Mouse (Mus musculus) heart, embryonic 16.5 days (tissue): ENCODE measurements around the gene Shf. TPM values are rescaled to one million over a fixed set of nuclear protein-coding genes. Genes with fewer than 3 reads are reported as not detected.
A peak's percentile ranks its signal among the peaks of the same experiment; 100 is the strongest.

Experiments
- ATAC-seq: fragments of 200-750 bp; cut with Nextera tagmentation; replicated peaks from 2 replicates; pipeline ENCODE4 v1.8.0; 2017; ENCODE audit warnings: moderate number of reproducible peaks; ENCODE audit not compliant: insufficient read depth, low FRiP score; ENCODE audit errors: extremely low read depth
- H3K27ac ChIP-seq: fragments of 300-500 bp; sonication (generic); 2 replicates; pipeline ENCODE4 v1.5.1; 2014; ENCODE audit warnings: mild to moderate bottlenecking, low read length, control low read depth, moderate library complexity
- H3K27me3 ChIP-seq: fragments of 300-500 bp; sonication (generic); 2 replicates; pipeline ENCODE4 v1.6.1; 2014; ENCODE audit warnings: low read length, mixed read lengths; ENCODE audit not compliant: control insufficient read depth, insufficient read depth
- H3K36me3 ChIP-seq: fragments of 300-500 bp; sonication (generic); 2 replicates; pipeline ENCODE4 v1.6.1; 2014; ENCODE audit not compliant: control insufficient read depth, insufficient read depth
- H3K4me1 ChIP-seq: fragments of 300-500 bp; sonication (generic); 2 replicates; pipeline ENCODE4 v1.6.1; 2014; ENCODE audit warnings: low read length, mixed read lengths; ENCODE audit not compliant: control insufficient read depth, insufficient read depth
- H3K4me2 ChIP-seq: fragments of 300-500 bp; sonication (generic); 2 replicates; pipeline ENCODE4 v1.6.1; 2014; ENCODE audit warnings: low read depth, mild to moderate bottlenecking, control low read depth, low read length
- H3K4me3 ChIP-seq: fragments of 300-500 bp; sonication (generic); 2 replicates; pipeline ENCODE4 v1.5.1; 2014; ENCODE audit warnings: mild to moderate bottlenecking, control low read depth, low read length
- H3K9ac ChIP-seq: fragments of 300-500 bp; sonication (generic); 2 replicates; pipeline ENCODE4 v1.6.1; 2014; ENCODE audit warnings: low read length, control low read depth
- H3K9me3 ChIP-seq: fragments of 300-500 bp; sonication (generic); replicated peaks from 2 replicates; pipeline ENCODE4 v1.6.1; 2016; ENCODE audit warnings: low read length; ENCODE audit not compliant: control insufficient read depth
- WGBS: fragments of 180-500 bp; shearing (Covaris S2); extraction: QIAGEN DNeasy Blood & Tissue Kit; methylation state at CpG from one replicate; pipeline ENCODE4 v1.1.7; 2014; 5-methylcytosine and 5-hydroxymethylcytosine counted together
- polyA plus RNA-seq: library from polyadenylated mRNA; unstranded; fragments of >200 nt; fragmentation: Nextera tagmentation; extraction: Ambion mirVana; gene quantifications from 2 replicates; pipeline ENCODE4 v1.2.1, GENCODE M21; 2015

Shf gene
- polyA plus RNA-seq, 1 experiment from 2014 or later: 2.0 TPM

- WGBS: 7% methylated on average over 11 of the region's 11 CpGs
- Histone ChIP-seq H3K4me3 (peak overlapping the region; percentile 37), H3K27me3 (no peaks in the 10 kb centered on the region), H3K36me3 (no peaks in the 10 kb centered on the region), H3K9me3 (no peaks in the 10 kb centered on the region), H3K27ac (no peak overlapping the region), H3K4me2 (peak overlapping the region; percentile 54), H3K9ac (peak overlapping the region; percentile 2; the same call in 1 of the 2 replicates), H3K4me1 (peaks cover 5% of the 10 kb centered on the region; the same call in 1 of the 2 replicates)
- ATAC-seq: no peak
Measured at GRCm38 (mm10) chr2:122380768-122381311, 11.9 kb upstream of the Shf start.

- no peaks in the 10 kb centered on the region for H3K36me3 ChIP-seq
- H3K27ac ChIP-seq: no peak overlapping the region
- ATAC-seq: no peak
- WGBS: 41% methylated on average over 2 of the region's 2 CpGs
- H3K27me3 ChIP-seq: no peaks in the 10 kb centered on the region
- no peak overlapping the region for H3K9ac ChIP-seq
- no peaks in the 10 kb centered on the region for H3K9me3 ChIP-seq
- H3K4me3 ChIP-seq: no peak overlapping the region
- H3K4me2 ChIP-seq: no peak overlapping the region
- peaks cover 5% of the 10 kb centered on the region; the same call in 1 of the 2 replicates for H3K4me1 ChIP-seq
Measured at GRCm38 (mm10) chr2:122379292-122379650, 10.3 kb upstream of the Shf start.

- H3K27ac ChIP-seq: peak overlapping the region; percentile 51
- peak overlapping the region; percentile 85 for H3K4me3 ChIP-seq
- H3K27me3 ChIP-seq: no peaks in the 10 kb centered on the region
- H3K9me3 ChIP-seq: no peaks in the 10 kb centered on the region
- peak overlapping the region; percentile 61 for H3K4me2 ChIP-seq
- peak overlapping the region; percentile 78; the same call in 1 of the 2 replicates for H3K9ac ChIP-seq
- peaks cover 5% of the 10 kb centered on the region; the same call in 1 of the 2 replicates for H3K4me1 ChIP-seq
- H3K36me3 ChIP-seq: no peaks in the 10 kb centered on the region
- WGBS: 19% methylated on average over 8 of the region's 8 CpGs
- no peak for ATAC-seq
Measured at GRCm38 (mm10) chr2:122378421-122379291, 9.7 kb upstream of the Shf start.

- Histone ChIP-seq H3K27me3 (no peaks in the 10 kb centered on the region), H3K4me1 (peaks cover 5% of the 10 kb centered on the region; the same call in 1 of the 2 replicates), H3K27ac (peak overlapping the region; percentile 94), H3K9me3 (no peaks in the 10 kb centered on the region), H3K36me3 (no peaks in the 10 kb centered on the region), H3K4me2 (peak overlapping the region; percentile 61), H3K9ac (peak overlapping the region; percentile 78), H3K4me3 (peak overlapping the region; percentile 85)
- WGBS: under 1% methylated on average over 26 of the region's 26 CpGs
- ATAC-seq: peak; percentile 75
Measured at GRCm38 (mm10) chr2:122377751-122378246, 8.8 kb upstream of the Shf start.

- WGBS: under 1% methylated on average over 28 of the region's 28 CpGs
- H3K4me1 ChIP-seq: peaks cover 5% of the 10 kb centered on the region; the same call in 1 of the 2 replicates
- ATAC-seq: peak; percentile 85
Measured at GRCm38 (mm10) chr2:122377215-122377674, 8.3 kb upstream of the Shf start.

DNA sequence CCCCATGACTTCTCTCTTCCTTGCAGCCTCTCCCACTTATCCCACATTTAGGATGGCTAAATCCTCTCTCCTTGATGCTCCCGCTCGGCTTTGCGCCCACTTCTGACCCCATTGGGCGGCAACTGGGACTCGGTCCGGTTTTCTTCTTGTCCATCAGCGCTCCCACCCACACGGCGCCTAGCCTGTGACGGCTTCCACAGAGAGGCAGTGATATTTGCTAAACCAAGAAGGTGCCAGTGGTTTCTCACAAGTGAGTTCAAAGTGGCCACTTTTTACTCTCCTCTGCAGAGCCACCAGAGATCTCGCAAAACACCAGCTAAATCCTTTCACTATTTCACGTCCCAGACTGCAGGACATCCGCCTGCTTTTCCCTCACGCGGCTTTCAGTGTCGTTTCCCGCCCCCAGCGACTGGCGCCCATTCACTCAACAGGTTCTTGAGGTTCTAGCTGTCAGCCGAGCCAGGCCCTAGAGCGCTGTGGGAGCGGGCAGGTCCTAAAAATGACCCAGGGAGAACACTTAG lies 7.1 kb upstream of the Shf start:
- WGBS: under 1% methylated on average over 22 of the region's 22 CpGs
- peaks cover 5% of the 10 kb centered on the region; the same call in 1 of the 2 replicates for H3K4me1 ChIP-seq
- no peaks in the 10 kb centered on the region for H3K36me3 ChIP-seq
- H3K27ac ChIP-seq: peak overlapping the region; percentile 94
- peak overlapping the region; percentile 87 for H3K4me2 ChIP-seq
- peak overlapping the region; percentile 91 for H3K4me3 ChIP-seq
- peak overlapping the region; percentile 84 for H3K9ac ChIP-seq
- no peaks in the 10 kb centered on the region for H3K9me3 ChIP-seq
- H3K27me3 ChIP-seq: no peaks in the 10 kb centered on the region
- no peak for ATAC-seq

More at GRCm38 (mm10) chr2:122377215-122377674, 8.3 kb upstream of the Shf start:
- Histone ChIP-seq H3K9me3 (no peaks in the 10 kb centered on the region), H3K9ac (peak overlapping the region; percentile 78), H3K27ac (peak overlapping the region; percentile 94), H3K27me3 (no peaks in the 10 kb centered on the region), H3K36me3 (no peaks in the 10 kb centered on the region), H3K4me3 (peak overlapping the region; percentile 85), H3K4me2 (peak overlapping the region; percentile 61)

GRCm38 (mm10) chr2:122375391-122375991 lies 6.5 kb upstream of the Shf start:
- no peaks in the 10 kb centered on the region for H3K36me3 ChIP-seq
- H3K27ac ChIP-seq: peak overlapping the region; percentile 94
- H3K4me2 ChIP-seq: peak overlapping the region; percentile 87
- H3K4me3 ChIP-seq: peak overlapping the region; percentile 91
- H3K9me3 ChIP-seq: no peaks in the 10 kb centered on the region
- peak; percentile 70 for ATAC-seq
- 0% methylated on average over 32 of the region's 32 CpGs for WGBS
- H3K27me3 ChIP-seq: 0 out of 2 replicates have a peak, but pooled peaks cover under 1% of the 10 kb centered on the region
- H3K9ac ChIP-seq: peak overlapping the region; percentile 84
- H3K4me1 ChIP-seq: peaks cover 3% of the 10 kb centered on the region; the same call in 1 of the 2 replicates

GRCm38 (mm10) chr2:122374666-122375331 lies 5.8 kb upstream of the Shf start:
- peak overlapping the region; percentile 52 for H3K9ac ChIP-seq
- H3K36me3 ChIP-seq: no peaks in the 10 kb centered on the region
- no peak for ATAC-seq
- WGBS: 23% methylated on average over 23 of the region's 23 CpGs
- no peaks in the 10 kb centered on the region for H3K9me3 ChIP-seq
- peak overlapping the region; percentile 52 for H3K4me2 ChIP-seq
- peaks cover 3% of the 10 kb centered on the region; the same call in 1 of the 2 replicates for H3K4me1 ChIP-seq
- H3K27ac ChIP-seq: no peak overlapping the region
- H3K27me3 ChIP-seq: 0 out of 2 replicates have a peak, but pooled peaks cover 2% of the 10 kb centered on the region
- H3K4me3 ChIP-seq: peak overlapping the region; percentile 91
